ENCODE assay signal across 22 mouse cellular contexts in genomic region chr8:12688851-12689250, GRCm38 (mm10). TPM values are rescaled to one million over a fixed set of nuclear protein-coding genes. Genes with fewer than 3 reads are reported as not detected.
DNase-seq lines count a peak whose midpoint lies in the region; ATAC-seq lines count a peak whose summit lies in the region.
"Had no signal": no experiment of that assay in that cellular context is flagged by ENCODE, and none has a peak within 500 bp of the region (broad histone marks: within the 10 kb centered on the region; RNA-seq: fewer than 3 reads in every experiment).

No protein-coding gene starts in this region.

- H3K4me1 ChIP-seq in hindbrain, embryonic 15.5 days (replicated peaks) = 0 out of 2 replicates have a peak, but pooled peaks cover 3% of the 10 kb centered on the region
- H3K4me1 ChIP-seq in hindbrain, embryonic 11.5 days (replicated peaks; ENCODE audit: control insufficient read depth, insufficient read depth, low read length) = no peaks in the 10 kb centered on the region
- peaks cover 3% of the 10 kb centered on the region; the same call in 1 of the 2 replicates for H3K4me1 ChIP-seq in kidney, embryonic 15.5 days
- H3K4me1 ChIP-seq: embryonic facial prominence, embryonic 12.5 days; heart, embryonic 15.5 days; limb, embryonic 10.5 days; liver, embryonic 15.5 days; lung, embryonic 15.5 days had no signal

- no peaks in the 10 kb centered on the region for H3K27me3 ChIP-seq in hindbrain, embryonic 15.5 days
- H3K27me3 ChIP-seq in hindbrain, embryonic 11.5 days (ENCODE audit: control insufficient read depth, insufficient read depth, low read length) = no peaks in the 10 kb centered on the region
- H3K27me3 ChIP-seq in kidney, embryonic 15.5 days = 0 out of 2 replicates have a peak, but pooled peaks cover 7% of the 10 kb centered on the region
- H3K27me3 ChIP-seq: embryonic facial prominence, embryonic 12.5 days; lung, embryonic 15.5 days had no signal

- WGBS in hindbrain, embryonic 15.5 days = 40% methylated on average over 7 of the region's 7 CpGs
- 63% methylated on average over 7 of the region's 7 CpGs for WGBS in hindbrain, embryonic 11.5 days
- WGBS in kidney, embryonic 15.5 days = 59% methylated on average over 7 of the region's 7 CpGs

- no peak overlapping the region for H3K4me3 ChIP-seq in hindbrain, embryonic 15.5 days
- H3K4me3 ChIP-seq in hindbrain, embryonic 11.5 days (ENCODE audit: low read depth, low read length) = no peak overlapping the region
- H3K4me3 ChIP-seq in kidney, embryonic 15.5 days (replicated peaks) = no peak overlapping the region
- H3K4me3 ChIP-seq: embryonic facial prominence, embryonic 12.5 days; heart, embryonic 15.5 days; limb, embryonic 10.5 days; liver, embryonic 15.5 days; lung, embryonic 15.5 days had no signal

- H3K9me3 ChIP-seq in hindbrain, embryonic 15.5 days = no peaks in the 10 kb centered on the region
- H3K9me3 ChIP-seq in hindbrain, embryonic 11.5 days (ENCODE audit: control insufficient read depth, low read length) = no peaks in the 10 kb centered on the region
- no peaks in the 10 kb centered on the region for H3K9me3 ChIP-seq in kidney, embryonic 15.5 days (replicated peaks)
- H3K9me3 ChIP-seq: embryonic facial prominence, embryonic 12.5 days; heart, embryonic 15.5 days; limb, embryonic 10.5 days; liver, embryonic 15.5 days; lung, embryonic 15.5 days had no signal

- no peak overlapping the region for H3K9ac ChIP-seq in hindbrain, embryonic 15.5 days
- no peak overlapping the region for H3K9ac ChIP-seq in hindbrain, embryonic 11.5 days (ENCODE audit: low read depth, low read length)
- H3K9ac ChIP-seq in kidney, embryonic 15.5 days = no peak overlapping the region
- H3K9ac ChIP-seq: embryonic facial prominence, embryonic 12.5 days; heart, embryonic 15.5 days; liver, embryonic 15.5 days; lung, embryonic 15.5 days had no signal

- no peaks in the 10 kb centered on the region for H3K36me3 ChIP-seq in hindbrain, embryonic 15.5 days
- H3K36me3 ChIP-seq in hindbrain, embryonic 11.5 days (ENCODE audit: control insufficient read depth, insufficient read depth, low read length) = no peaks in the 10 kb centered on the region
- no peaks in the 10 kb centered on the region for H3K36me3 ChIP-seq in kidney, embryonic 15.5 days
- H3K36me3 ChIP-seq: embryonic facial prominence, embryonic 12.5 days; heart, embryonic 15.5 days; limb, embryonic 10.5 days; liver, embryonic 15.5 days; lung, embryonic 15.5 days had no signal

- 0 out of 2 replicates have a peak overlapping the region, but pooled peaks have one; percentile 43 for H3K27ac ChIP-seq in hindbrain, embryonic 15.5 days (replicated peaks)
- H3K27ac ChIP-seq in hindbrain, embryonic 11.5 days (ENCODE audit: low read depth, low read length) = no peak overlapping the region
- H3K27ac ChIP-seq in kidney, embryonic 15.5 days = no peak overlapping the region
- H3K27ac ChIP-seq: embryonic facial prominence, embryonic 12.5 days; heart, embryonic 15.5 days; limb, embryonic 10.5 days; liver, embryonic 15.5 days; lung, embryonic 15.5 days had no signal

- no peak overlapping the region for H3K4me2 ChIP-seq in hindbrain, embryonic 15.5 days
- H3K4me2 ChIP-seq in hindbrain, embryonic 11.5 days (replicated peaks; ENCODE audit: low read depth, low read length) = no peak overlapping the region
- no peak overlapping the region for H3K4me2 ChIP-seq in kidney, embryonic 15.5 days
- H3K4me2 ChIP-seq: embryonic facial prominence, embryonic 12.5 days; heart, embryonic 15.5 days; liver, embryonic 15.5 days; lung, embryonic 15.5 days had no signal

- ATAC-seq in hindbrain, embryonic 15.5 days (ENCODE audit: low FRiP score, low read depth) = peak; percentile 61; the same call in 1 of the 2 replicates
- ATAC-seq in hindbrain, embryonic 11.5 days (ENCODE audit: low FRiP score) = no peak
- no peak for ATAC-seq in kidney, embryonic 15.5 days (replicated peaks; ENCODE audit: low FRiP score)

- DNase-seq in embryo, embryonic 10 days (ENCODE audit: low spot score) = peak; percentile 7
- DNase-seq in embryo, embryonic 9.5 days (ENCODE audit: extremely low spot score) = no peak
- no peak for DNase-seq in hindbrain, embryonic 11.5 days (ENCODE audit: low spot score)
- peak; percentile 6 for DNase-seq in right cerebral cortex, postnatal 25 days
- no peak for DNase-seq in right cerebral cortex, postnatal 4 days
- DNase-seq in kidney, postnatal 36 days = no peak
- DNase-seq: adrenal gland, postnatal 10 days; cerebellum, adult 9-10 months; gastrocnemius, postnatal 36 days; heart, postnatal 36 days; kidney, adult 2 months; kidney, postnatal 10 days; liver; lung, postnatal 4 days; right cerebral cortex, adult 18-20 months had no signal

RNA-seq across cellular contexts. Expression of gene Tubgcp3, which starts 16.8 kb away (rescaled TPM):
- 38.4 and 39.0 TPM in 2 replicates for polyA plus RNA-seq in hindbrain, embryonic 15.5 days (2015; fragmentation: Nextera tagmentation; extraction: Ambion mirVana)
- 50.2 and 54.5 TPM in 2 replicates for polyA plus RNA-seq in hindbrain, embryonic 11.5 days (2014; fragmentation: Nextera tagmentation; extraction: Ambion mirVana)
- polyA plus RNA-seq in kidney, embryonic 15.5 days (2015; fragmentation: Nextera tagmentation; extraction: Ambion mirVana) = 44.6 and 48.0 TPM in 2 replicates

Comparison
In these comparisons a context has a peak if more than half of its experiments do, and no peak if none do; other contexts are left out.
1. DNase-seq: peak in embryo, embryonic 10 days (single experiment) and right cerebral cortex, postnatal 25 days (single experiment); none in embryo, embryonic 9.5 days (single experiment), hindbrain, embryonic 11.5 days (single experiment), right cerebral cortex, postnatal 4 days (single experiment) and kidney, postnatal 36 days (0 of 2).